Mouse (Mus musculus) MEL (cell line): ENCODE results near the gene Nanos3. TPM values are rescaled to one million over a fixed set of nuclear protein-coding genes. Genes with fewer than 3 reads are reported as not detected.

ENCODE experiments used
- DNase-seq: peaks from one replicate; pipeline ENCODE4 v3.0.0; 2011; ENCODE audit warnings: low read depth, low spot score
- H3K27ac ChIP-seq: 2 replicates; pipeline ENCODE4 v1.5.1; 2012; ENCODE audit warnings: low read depth, mild to moderate bottlenecking, control low read depth, low read length, moderate library complexity; ENCODE audit not compliant: control insufficient read depth
- H3K27me3 ChIP-seq, 2 experiments: fragments of 150-350 bp in 1 of 2; sonication (generic) in 1 of 2; 2 replicates each; pipeline ENCODE4 v1.6.1; 2012; ENCODE audit warnings: low read length in 2 of 2, mild to moderate bottlenecking in 2 of 2, improper control_type of control experiment in 1 of 2, moderate library complexity in 1 of 2; ENCODE audit not compliant: insufficient read depth in 2 of 2, control insufficient read depth in 1 of 2
- H3K36me3 ChIP-seq, 2 experiments: 2 replicates each; pipeline ENCODE4 v1.6.1; 2012 to 2014; ENCODE audit warnings: low read length in 2 of 2, improper control_type of control experiment in 1 of 2, inconsistent platforms in 1 of 2, mild to moderate bottlenecking in 1 of 2; ENCODE audit not compliant: insufficient read depth in 2 of 2, control insufficient read depth in 1 of 2
- H3K4me1 ChIP-seq, 2 experiments: fragments of 150-350 bp in 1 of 2; sonication (generic) in 1 of 2; 2 replicates each; pipeline ENCODE4 v1.6.1; 2012; ENCODE audit warnings: low read length in 2 of 2, improper control_type of control experiment in 1 of 2, mild to moderate bottlenecking in 1 of 2; ENCODE audit not compliant: insufficient read depth in 2 of 2, control insufficient read depth in 1 of 2
- H3K4me3 ChIP-seq, 2 experiments: fragments of 150-350 bp in 1 of 2; sonication (generic) in 1 of 2; 2 replicates each; pipeline ENCODE4 v1.5.1; 2012; ENCODE audit warnings: low read depth in 2 of 2, low read length in 2 of 2, mild to moderate bottlenecking in 2 of 2, moderate library complexity in 2 of 2, control low read depth in 1 of 2, improper control_type of control experiment in 1 of 2; ENCODE audit not compliant: control insufficient read depth in 1 of 2, insufficient read depth in 1 of 2
- H3K79me2 ChIP-seq: 2 replicates; pipeline ENCODE4 v1.6.1; 2012; ENCODE audit warnings: mild to moderate bottlenecking, low read length, moderate library complexity; ENCODE audit not compliant: control insufficient read depth, poor library complexity, insufficient read depth
- H3K9ac ChIP-seq: 2 replicates; pipeline ENCODE4 v1.6.1; 2012; ENCODE audit warnings: low read depth, mild to moderate bottlenecking, control low read depth, low read length, moderate library complexity; ENCODE audit not compliant: control insufficient read depth, poor library complexity, severe bottlenecking
- H3K9me3 ChIP-seq: fragments of 150-350 bp; sonication (generic); replicated peaks from 2 replicates; pipeline ENCODE4 v1.6.1; 2012; ENCODE audit warnings: mild to moderate bottlenecking, low read length, improper control_type of control experiment, moderate library complexity; ENCODE audit not compliant: insufficient read depth
- BHLHE40 ChIP-seq: IDR thresholded peaks from 2 replicates; pipeline ENCODE4 v1.6.1; 2012; ENCODE audit warnings: low read depth, mild to moderate bottlenecking, inconsistent platforms, low read length, improper control_type of control experiment, borderline replicate concordance
- CHD1 ChIP-seq: IDR thresholded peaks from 2 replicates; pipeline ENCODE4 v1.6.1; 2012; ENCODE audit warnings: low read depth, mild to moderate bottlenecking, inconsistent platforms, low read length, improper control_type of control experiment
- ETS1 ChIP-seq: IDR thresholded peaks from 2 replicates; pipeline ENCODE4 v1.6.1; 2012; ENCODE audit warnings: low read depth, mild to moderate bottlenecking, inconsistent platforms, low read length, improper control_type of control experiment, moderate library complexity
- GATA1 ChIP-seq: IDR thresholded peaks from 2 replicates; pipeline ENCODE4 v1.6.1; 2011; ENCODE audit warnings: low read depth, low read length, improper control_type of control experiment
- HCFC1 ChIP-seq: IDR thresholded peaks from 2 replicates; pipeline ENCODE4 v1.6.1; 2012; ENCODE audit warnings: low read depth, mild to moderate bottlenecking, inconsistent platforms, low read length, improper control_type of control experiment, moderate library complexity
- JUND ChIP-seq: IDR thresholded peaks from 2 replicates; pipeline ENCODE4 v1.6.1; 2011; ENCODE audit warnings: low read depth, mild to moderate bottlenecking, improper control_type of control experiment, low read length
- MAX ChIP-seq: IDR thresholded peaks from 2 replicates; pipeline ENCODE4 v1.6.1; 2011; ENCODE audit warnings: low read length, improper control_type of control experiment
- MAZ ChIP-seq: IDR thresholded peaks from 2 replicates; pipeline ENCODE4 v1.6.1; 2012; ENCODE audit warnings: low read depth, mild to moderate bottlenecking, inconsistent platforms, low read length, improper control_type of control experiment
- MYB ChIP-seq: IDR thresholded peaks from 2 replicates; pipeline ENCODE4 v1.6.1; 2011; ENCODE audit warnings: mild to moderate bottlenecking, low read depth, low read length, improper control_type of control experiment
- MYC ChIP-seq: IDR thresholded peaks from 2 replicates; pipeline ENCODE4 v1.6.1; 2011; ENCODE audit warnings: low read depth, mild to moderate bottlenecking, low read length, improper control_type of control experiment, moderate library complexity
- POLR2AphosphoS2 ChIP-seq: IDR thresholded peaks from 2 replicates; pipeline ENCODE4 v1.6.1; 2011; ENCODE audit warnings: low read length, improper control_type of control experiment
- POLR2AphosphoS5 ChIP-seq: IDR thresholded peaks from 2 replicates; pipeline ENCODE4 v1.6.1; 2012; ENCODE audit warnings: low read depth, borderline replicate concordance, mild to moderate bottlenecking, inconsistent platforms, low read length, moderate library complexity, mixed read lengths
- RCOR1 ChIP-seq: IDR thresholded peaks from 2 replicates; pipeline ENCODE4 v1.6.1; 2012; ENCODE audit warnings: low read depth, mild to moderate bottlenecking, inconsistent platforms, low read length, improper control_type of control experiment
- SMC3 ChIP-seq: IDR thresholded peaks from 2 replicates; pipeline ENCODE4 v1.6.1; 2011; ENCODE audit warnings: low read depth, low read length, improper control_type of control experiment
- TBP ChIP-seq: IDR thresholded peaks from 2 replicates; pipeline ENCODE4 v1.8.0; 2011; ENCODE audit warnings: low read depth, low read length, improper control_type of control experiment
- TCF12 ChIP-seq: IDR thresholded peaks from 2 replicates; pipeline ENCODE4 v1.6.1; 2014; ENCODE audit warnings: low read depth, mild to moderate bottlenecking, inconsistent platforms, low read length, improper control_type of control experiment, moderate library complexity
- USF1 ChIP-seq: IDR thresholded peaks from 2 replicates; pipeline ENCODE4 v1.6.1; 2014; ENCODE audit warnings: low read depth, mild to moderate bottlenecking, inconsistent platforms, low read length, improper control_type of control experiment, moderate library complexity
- ZC3H11A ChIP-seq: IDR thresholded peaks from 2 replicates; pipeline ENCODE4 v1.6.1; 2012; ENCODE audit warnings: low read depth, mild to moderate bottlenecking, inconsistent platforms, low read length, improper control_type of control experiment
- ZKSCAN1 ChIP-seq: IDR thresholded peaks from 2 replicates; pipeline ENCODE4 v1.6.1; 2012; ENCODE audit warnings: low read depth, mild to moderate bottlenecking, inconsistent platforms, low read length, improper control_type of control experiment, moderate library complexity
- ZMIZ1 ChIP-seq: IDR thresholded peaks from 2 replicates; pipeline ENCODE4 v1.6.1; 2012; ENCODE audit warnings: low read depth, mild to moderate bottlenecking, inconsistent platforms, low read length, improper control_type of control experiment, moderate library complexity
- ZNF384 ChIP-seq: IDR thresholded peaks from 2 replicates; pipeline ENCODE4 v1.6.1; 2012; ENCODE audit warnings: low read depth, mild to moderate bottlenecking, inconsistent platforms, low read length, improper control_type of control experiment
- polyA plus RNA-seq, 2 experiments: library from polyadenylated mRNA; stranded (reverse) in 1 of 2; unstranded in 1 of 2; fragments of >175 nt in 1 of 2; fragments of >200 nt in 1 of 2; gene quantifications; 2 replicates each; pipeline versions ENCODE4 v1.2.1 to v1.2.4; 2012; ENCODE audit warnings: low replicate concordance in 2 of 2, low read depth in 1 of 2; ENCODE audit not compliant: insufficient read length in 2 of 2, insufficient read depth in 1 of 2, missing spikeins in 1 of 2
- total RNA-seq: library from RNA; depleted of rRNA; stranded (reverse); fragments of 300-350 nt; gene quantifications from 2 replicates; pipeline ENCODE4 v1.2.3, GENCODE M21; 2012

The Nanos3 gene
- total and polyA plus RNA-seq, 3 experiments: 1.7 to 2.0 TPM; not detected in 1

- no peak for TF ChIP-seq MAX
- TF ChIP-seq ZMIZ1: no peak
- TF ChIP-seq POLR2AphosphoS5: no peak
- TF ChIP-seq BHLHE40: no peak
- TF ChIP-seq SMC3: no peak
- peak; percentile 16; the same call in 1 of the 2 replicates for TF ChIP-seq ETS1
Observed at GRCm38 (mm10) chr8:84220105-84220504, 35.1 kb upstream of the Nanos3 start (continued).

GRCm38 (mm10) chr8:84218143-84218542, 33.1 kb upstream of the Nanos3 start:
- Histone ChIP-seq H3K79me2 (no peaks in the 10 kb centered on the region), H3K36me3 (peaks cover 0 to 9% of the 10 kb centered on the region in 2 experiments; a peak in 3 of 4 replicates), H3K4me3 (no peak overlapping the region), H3K27ac (no peak overlapping the region), H3K9ac (no peak overlapping the region), H3K4me1 (peaks cover 5 to 31% of the 10 kb centered on the region in 2 experiments), H3K9me3 (no peaks in the 10 kb centered on the region), H3K27me3 (no peaks in the 10 kb centered on the region)
- DNase-seq: no peak
- TF ChIP-seq MAZ (no peak), HCFC1 (no peak), ZC3H11A (no peak), CHD1 (no peak), MYB (no peak), MYC (no peak)

GRCm38 (mm10) chr8:84217206-84217605, 32.2 kb upstream of the Nanos3 start:
- no peak overlapping the region for H3K4me3 ChIP-seq
- H3K9ac ChIP-seq: no peak overlapping the region
- no peak for DNase-seq
- H3K4me1 ChIP-seq: peaks cover 2 to 23% of the 10 kb centered on the region in 2 experiments; a peak in 3 of 4 replicates
- H3K9me3 ChIP-seq: no peaks in the 10 kb centered on the region
- no peak overlapping the region for H3K27ac ChIP-seq
- no peak for TF ChIP-seq BHLHE40
- TF ChIP-seq ZKSCAN1: no peak
- no peak for TF ChIP-seq GATA1
- TF ChIP-seq ZNF384: no peak
- TF ChIP-seq TBP: no peak
- TF ChIP-seq USF1: no peak
- no peak for TF ChIP-seq ETS1
- no peak for TF ChIP-seq JUND
- TF ChIP-seq TCF12: no peak
- TF ChIP-seq POLR2AphosphoS2: no peak
- no peak for TF ChIP-seq ZC3H11A
- TF ChIP-seq RCOR1: no peak
- no peaks in the 10 kb centered on the region for H3K27me3 ChIP-seq
- no peaks in the 10 kb centered on the region for H3K79me2 ChIP-seq
- peaks cover 0 to 5% of the 10 kb centered on the region in 2 experiments; a peak in 3 of 4 replicates for H3K36me3 ChIP-seq
